Comparison of ENCODE assay signal across 26 mouse cellular contexts in genomic region chr8:10758151-10758550, GRCm38 (mm10).
A peak's percentile ranks its signal among the peaks of the same experiment; 100 is the strongest.
DNase-seq lines count a peak whose midpoint lies in the region; ATAC-seq lines count a peak whose summit lies in the region.
"Had no signal": no experiment of that assay in that cellular context is flagged by ENCODE, and none has a peak within 500 bp of the region (broad histone marks: within the 10 kb centered on the region; RNA-seq: fewer than 3 reads in every experiment).

No protein-coding gene starts in this region.

- H3K4me3 ChIP-seq in hindbrain, embryonic 10.5 days = no peak overlapping the region
- no peak overlapping the region for H3K4me3 ChIP-seq in hindbrain, embryonic 13.5 days
- H3K4me3 ChIP-seq: embryonic facial prominence, embryonic 13.5 days; embryonic facial prominence, embryonic 15.5 days; erythroblast, embryonic 14.5 days; forebrain, embryonic 10.5 days; forebrain, embryonic 12.5 days had no signal

- DNase-seq in heart, adult 11 months = peak; percentile 54
- no peak for DNase-seq in heart, adult 9 months (ENCODE audit: low spot score in 2 of 2)
- DNase-seq in hindbrain, embryonic 10.5 days (ENCODE audit: low spot score) = no peak
- DNase-seq in thymus, postnatal 36 days = no peak
- DNase-seq: adrenal gland, adult 8-10 months; adrenal gland, postnatal 14 days; adrenal gland, postnatal 36 days; B cell, adult 2 months; cerebellum, adult 11-12 months; cerebellum, adult 2 months; cerebellum, adult 9-10 months; cerebellum, postnatal 10 days; cerebellum, postnatal 25 days had no signal

- no peaks in the 10 kb centered on the region for H3K9me3 ChIP-seq in hindbrain, embryonic 10.5 days
- H3K9me3 ChIP-seq in hindbrain, embryonic 13.5 days = no peaks in the 10 kb centered on the region
- H3K9me3 ChIP-seq: embryonic facial prominence, embryonic 13.5 days; embryonic facial prominence, embryonic 15.5 days; forebrain, embryonic 10.5 days; forebrain, embryonic 12.5 days; G1E had no signal

- H3K27ac ChIP-seq in hindbrain, embryonic 10.5 days = peak overlapping the region; percentile 17; the same call in 1 of the 2 replicates
- H3K27ac ChIP-seq in hindbrain, embryonic 13.5 days = no peak overlapping the region
- H3K27ac ChIP-seq: embryonic facial prominence, embryonic 13.5 days; embryonic facial prominence, embryonic 15.5 days; forebrain, embryonic 10.5 days; forebrain, embryonic 12.5 days had no signal

- no peak for ATAC-seq in hindbrain, embryonic 13.5 days (ENCODE audit: low FRiP score)
- ATAC-seq: activated CD4-positive, CD25-positive, alpha-beta regulatory T cell, adult 4 months; CD4-positive, CD25-positive, alpha-beta regulatory T cell, adult 4 months; forebrain, embryonic 14.5 days; forebrain, embryonic 16.5 days; Patski had no signal

- no peaks in the 10 kb centered on the region for H3K36me3 ChIP-seq in hindbrain, embryonic 10.5 days
- no peaks in the 10 kb centered on the region for H3K36me3 ChIP-seq in hindbrain, embryonic 13.5 days
- H3K36me3 ChIP-seq: embryonic facial prominence, embryonic 13.5 days; embryonic facial prominence, embryonic 15.5 days; forebrain, embryonic 10.5 days; forebrain, embryonic 12.5 days; G1E had no signal

- no peak overlapping the region for H3K9ac ChIP-seq in hindbrain, embryonic 13.5 days
- H3K9ac ChIP-seq: embryonic facial prominence, embryonic 13.5 days; embryonic facial prominence, embryonic 15.5 days; forebrain, embryonic 12.5 days had no signal

- H3K4me1 ChIP-seq in hindbrain, embryonic 10.5 days (replicated peaks) = peaks cover 59% of the 10 kb centered on the region
- peaks cover 38% of the 10 kb centered on the region for H3K4me1 ChIP-seq in hindbrain, embryonic 13.5 days (replicated peaks)

- no peaks in the 10 kb centered on the region for H3K27me3 ChIP-seq in hindbrain, embryonic 10.5 days (ENCODE audit: insufficient read depth, poor library complexity, severe bottlenecking)
- no peaks in the 10 kb centered on the region for H3K27me3 ChIP-seq in hindbrain, embryonic 13.5 days
- H3K27me3 ChIP-seq: CH12.LX; embryonic facial prominence, embryonic 13.5 days; Patski had no signal

- WGBS in hindbrain, embryonic 10.5 days = 91% methylated on average over 4 of the region's 4 CpGs
- WGBS in hindbrain, embryonic 13.5 days = 91% methylated on average over 4 of the region's 4 CpGs

- H3K4me2 ChIP-seq in hindbrain, embryonic 13.5 days = no peak overlapping the region
- H3K4me2 ChIP-seq: embryonic facial prominence, embryonic 13.5 days; embryonic facial prominence, embryonic 15.5 days; forebrain, embryonic 12.5 days had no signal
